Mouse (Mus musculus) 416B (cell line): ENCODE measurements around the gene Slitrk2.

ENCODE experiments used
- DNase-seq: peaks from one replicate; pipeline ENCODE4 v3.0.0; 2011; ENCODE audit warnings: low read depth

Gene Slitrk2

DNA sequence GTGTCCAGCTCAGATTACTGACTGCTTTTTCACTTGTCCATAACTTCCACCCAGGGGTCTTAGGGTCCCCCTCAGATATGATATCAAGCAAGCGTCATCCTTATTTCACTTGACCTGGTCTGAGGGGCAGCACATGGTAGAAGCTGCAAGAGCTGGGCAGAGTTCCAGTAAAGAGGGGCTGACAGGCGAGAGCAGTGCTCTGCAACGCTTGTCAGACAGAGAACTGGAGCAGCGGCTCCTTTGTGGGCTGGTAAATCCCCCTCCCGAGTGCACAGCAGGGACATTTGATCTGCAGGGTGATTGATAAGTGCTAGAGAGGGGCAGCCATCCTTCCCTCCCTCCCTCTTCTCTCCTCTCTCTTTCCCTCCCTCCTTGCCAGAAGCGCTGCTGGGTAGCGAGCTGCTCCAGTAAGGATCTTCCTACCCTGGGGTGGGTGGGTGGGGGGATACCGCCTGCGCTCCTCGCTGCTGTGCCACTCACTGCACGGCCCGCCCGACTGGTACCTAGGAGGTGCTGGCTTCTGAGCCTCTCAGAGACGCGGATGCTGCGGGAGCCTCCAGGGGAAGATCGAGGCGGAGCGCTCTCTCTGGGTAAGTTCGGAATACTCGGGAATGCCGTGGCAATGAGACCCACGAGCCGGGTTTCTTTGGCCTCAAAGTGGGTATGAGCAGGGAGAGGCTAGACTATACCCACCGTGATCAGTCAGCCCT, at the start of gene Slitrk2:
Gene Slitrk2, plus strand, starts transcription at position 408 of the 710 bp plus-strand sequence.
- no peak for DNase-seq

DNA sequence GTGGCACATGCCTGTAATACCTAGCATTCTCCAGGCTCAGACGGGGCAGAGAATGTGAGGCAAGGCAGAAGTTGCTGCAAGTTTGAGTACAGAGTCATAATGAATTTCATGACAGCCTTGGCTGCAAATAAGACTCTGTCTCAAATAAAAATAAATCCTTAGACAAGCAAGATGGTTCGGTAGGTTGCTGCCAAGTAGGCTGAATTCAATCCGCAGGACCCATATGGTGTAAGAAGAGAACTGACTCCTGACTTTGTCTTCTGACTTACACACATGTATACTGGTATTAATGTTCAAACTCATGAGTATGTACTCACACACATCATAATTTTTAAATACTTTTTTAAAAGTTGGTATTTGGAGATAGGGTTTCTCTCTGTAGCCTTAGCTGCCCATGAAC, 43.6 kb upstream of the Slitrk2 start:
- no peak for DNase-seq

- DNase-seq, result no peak
Observed at GRCm38 (mm10) chrX:66652455-66653144, 3.5 kb downstream of the Slitrk2 start.

DNA sequence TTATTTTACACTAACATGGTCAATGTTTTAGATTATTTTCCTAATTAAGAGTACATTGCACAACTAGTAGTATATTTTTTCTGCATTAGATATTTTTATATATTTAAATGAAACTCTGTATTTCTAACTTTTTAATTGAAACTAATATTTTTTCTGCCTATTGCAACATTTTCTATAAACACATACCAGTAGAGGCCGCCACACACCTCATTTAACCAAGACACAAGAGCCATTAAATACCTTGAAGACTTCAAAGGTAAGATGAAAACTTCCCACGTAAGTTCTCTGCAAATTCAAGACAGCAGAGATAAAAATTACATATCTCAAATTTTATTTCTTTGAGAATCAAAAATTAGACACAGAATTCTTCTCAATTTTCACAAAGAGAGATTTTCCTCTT, 8.2 kb downstream of the Slitrk2 start:
- peak; percentile 4 for DNase-seq

DNA sequence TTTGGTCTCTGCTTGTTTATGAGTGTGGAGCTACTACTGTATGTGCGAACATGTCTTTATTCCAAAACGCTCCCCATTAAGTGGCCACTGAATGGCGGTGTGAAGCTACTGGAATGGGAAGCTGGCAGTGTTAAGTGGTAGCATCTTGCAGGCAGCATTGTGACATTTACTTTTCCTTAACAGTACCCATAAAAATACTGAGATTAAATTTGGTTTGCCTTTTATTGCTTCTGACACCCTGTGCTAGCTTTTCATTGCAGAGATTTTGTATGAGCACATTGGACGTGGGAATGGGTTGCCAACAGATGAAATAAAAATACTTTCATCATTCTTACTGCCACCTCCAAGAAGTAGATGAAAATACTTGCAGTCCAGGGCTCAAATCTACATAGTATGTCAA, 27.8 kb downstream of the Slitrk2 start:
- DNase-seq, result no peak

- no peak for DNase-seq
Observed at GRCm38 (mm10) chrX:66678646-66679045, 29.5 kb downstream of the Slitrk2 start.
